Mouse (Mus musculus): ENCODE results near the gene Gm17268. TPM values are rescaled to one million over a fixed set of nuclear protein-coding genes. Genes with fewer than 3 reads are reported as not detected.

Gene Gm17268
- polyA plus RNA-seq, 1 experiment from 2014 or later: not detected

DNA sequence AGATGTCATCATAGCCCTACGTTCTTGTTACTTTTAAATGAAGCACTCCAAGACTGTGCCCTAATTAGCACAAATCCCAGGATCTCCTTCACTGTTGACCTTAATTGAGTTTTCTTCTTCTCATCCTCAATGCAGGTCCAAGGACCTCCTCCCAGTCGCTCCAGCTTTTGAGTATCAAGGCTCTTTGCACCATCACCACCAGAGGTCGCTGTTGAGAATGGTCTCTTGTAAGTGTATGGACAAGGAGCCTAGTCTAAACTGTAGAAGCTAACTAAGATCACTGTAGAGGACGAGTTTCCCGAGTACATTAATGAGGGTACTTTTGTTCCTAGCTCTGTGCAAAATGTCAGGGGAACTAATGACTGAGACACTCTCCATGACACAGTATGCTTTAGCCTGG is 55.2 kb downstream of the Gm17268 start:
- Histone ChIP-seq H3K9me3 (ENCODE audit: control insufficient read depth, low read length) (no peaks in the 10 kb centered on the region), H3K4me1 (ENCODE audit: control insufficient read depth, insufficient read depth, low read length) (peaks cover 16% of the 10 kb centered on the region), H3K27ac (replicated peaks; ENCODE audit: low read depth, low read length) (no peak overlapping the region), H3K27me3 (ENCODE audit: control insufficient read depth, insufficient read depth, low read length) (no peaks in the 10 kb centered on the region), H3K4me3 (ENCODE audit: low read depth, low read length) (no peak overlapping the region), H3K9ac (ENCODE audit: low read length) (no peak overlapping the region), H3K4me2 (ENCODE audit: low read depth, severe bottlenecking) (no peak overlapping the region), H3K36me3 (ENCODE audit: control insufficient read depth, insufficient read depth, low read length) (no peaks in the 10 kb centered on the region)
- ATAC-seq (ENCODE audit: insufficient number of reproducible peaks, low FRiP score, low TSS enrichment, low read depth) (no peak), DNase-seq (ENCODE audit: low spot score) (peak; percentile 83)
- 37% methylated on average over 5 of the region's 5 CpGs for WGBS

- peak; percentile 76; the same call in 1 of the 2 replicates for ATAC-seq (ENCODE audit: insufficient number of reproducible peaks, low FRiP score, low TSS enrichment, low read depth)
- no peaks in the 10 kb centered on the region for H3K27me3 ChIP-seq (ENCODE audit: control insufficient read depth, insufficient read depth, low read length)
- H3K9ac ChIP-seq (ENCODE audit: low read length): no peak overlapping the region
- H3K4me2 ChIP-seq (ENCODE audit: low read depth, severe bottlenecking): peak overlapping the region; percentile 4; the same call in 1 of the 2 replicates
- WGBS: 7% methylated on average over 11 of the region's 11 CpGs
- no peaks in the 10 kb centered on the region for H3K9me3 ChIP-seq (ENCODE audit: control insufficient read depth, low read length)
- H3K27ac ChIP-seq (replicated peaks; ENCODE audit: low read depth, low read length): 0 out of 2 replicates have a peak overlapping the region, but pooled peaks have one; percentile 47
- peak; percentile 79 for DNase-seq (ENCODE audit: low spot score)
- H3K36me3 ChIP-seq (ENCODE audit: control insufficient read depth, insufficient read depth, low read length): no peaks in the 10 kb centered on the region
- no peak overlapping the region for H3K4me3 ChIP-seq (ENCODE audit: low read depth, low read length)
- peaks cover 16% of the 10 kb centered on the region for H3K4me1 ChIP-seq (ENCODE audit: control insufficient read depth, insufficient read depth, low read length)
Observed at GRCm38 (mm10) chr11:81982191-81982590, 56.2 kb downstream of the Gm17268 start.

Other genes starting within 250 kb of the Gm17268 start
- gene 5530401A14Rik, start 177.9 kb downstream of the Gm17268 start, polyA plus RNA-seq (2014; fragmentation: Nextera tagmentation; extraction: Ambion mirVana): not detected in 2 replicates
- 0.27 and 0.41 TPM in 2 replicates for gene Asic2, start 70.1 kb downstream of the Gm17268 start, polyA plus RNA-seq (2014; fragmentation: Nextera tagmentation; extraction: Ambion mirVana)
- gene Ccl2, start 3.0 kb downstream of the Gm17268 start, polyA plus RNA-seq (2014; fragmentation: Nextera tagmentation; extraction: Ambion mirVana): not detected in 2 replicates
- not detected in 2 replicates for gene Ccl7, start 7.2 kb upstream of the Gm17268 start, polyA plus RNA-seq (2014; fragmentation: Nextera tagmentation; extraction: Ambion mirVana)
- gene Ccl11, start 19.3 kb upstream of the Gm17268 start, polyA plus RNA-seq (2014; fragmentation: Nextera tagmentation; extraction: Ambion mirVana): not detected in 2 replicates
- gene Ccl12, start 63.3 kb upstream of the Gm17268 start, polyA plus RNA-seq (2014; fragmentation: Nextera tagmentation; extraction: Ambion mirVana): 0.61 and 0.92 TPM in 2 replicates
- not detected in 2 replicates for gene Ccl8, start 76.6 kb upstream of the Gm17268 start, polyA plus RNA-seq (2014; fragmentation: Nextera tagmentation; extraction: Ambion mirVana)

Measured in limb, embryonic 11.5 days (tissue).